Mouse (Mus musculus) embryonic fibroblast, embryonic 13.5 days (primary cell): ENCODE measurements around the gene Selenof.

ENCODE experiments used
- CTCF ChIP-seq: IDR thresholded peaks from 2 replicates; pipeline ENCODE4 v1.5.1; 2011; ENCODE audit warnings: mild to moderate bottlenecking, control low read depth, low read length, moderate library complexity, borderline replicate concordance; ENCODE audit not compliant: insufficient read depth
- POLR2A ChIP-seq: IDR thresholded peaks from 2 replicates; pipeline ENCODE4 v1.6.1; 2011; ENCODE audit warnings: low read depth, mild to moderate bottlenecking, control low read depth, low read length, moderate library complexity

- TF ChIP-seq POLR2A (no peak), CTCF (no peak)
Observed at GRCm38 (mm10) chr3:144574256-144574655, 4.2 kb downstream of the Selenof start.
